Mouse (Mus musculus) forelimb bud, embryonic 11.5 days (tissue): ENCODE measurements around the gene Cdipt.

Experiments
- DNase-seq: peaks from one replicate; pipeline ENCODE4 v3.0.0-alpha.2; 2012; ENCODE audit warnings: low read depth, low spot score

Gene Cdipt

GRCm38 (mm10) chr7:127024755-127025555 is 49.2 kb downstream of the Cdipt start:
- peak; percentile 78 for DNase-seq

- no peak for DNase-seq
Observed at GRCm38 (mm10) chr7:127025556-127026160, 49.9 kb downstream of the Cdipt start.

- peak; percentile 64 for DNase-seq
Observed at GRCm38 (mm10) chr7:127026161-127026600, 50.5 kb downstream of the Cdipt start.

- DNase-seq, result no peak
Observed at GRCm38 (mm10) chr7:127026616-127026983, 50.9 kb downstream of the Cdipt start.

- DNase-seq, result peak; percentile 99
Observed at GRCm38 (mm10) chr7:127026984-127027726, 51.4 kb downstream of the Cdipt start, which contains the start of gene Maz. Gene Maz (minus strand): TSS chr7:127027037.

DNA sequence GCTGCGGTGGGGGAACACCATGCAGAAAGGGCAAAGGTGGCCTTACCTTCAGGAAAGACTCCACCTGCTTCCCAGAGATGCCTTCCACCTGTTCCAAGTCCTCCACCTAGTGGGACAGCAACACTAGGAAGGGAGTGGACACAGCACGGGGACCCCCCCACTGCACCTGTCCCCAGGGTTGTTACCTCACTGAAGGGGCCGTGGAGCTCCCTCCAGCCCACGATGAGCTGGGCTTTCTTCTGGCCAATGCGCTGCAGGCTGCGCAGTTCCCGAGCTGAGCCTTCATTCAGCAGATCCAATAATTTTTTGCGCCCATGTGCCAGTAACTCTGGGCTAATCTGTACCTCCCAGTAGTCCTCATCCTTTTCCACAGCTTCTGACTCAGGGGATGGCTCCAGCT is 52.2 kb downstream of the Cdipt start:
- DNase-seq, result no peak
